Mouse (Mus musculus) inflammation-experienced regulatory T-cells, adult 6 months (primary cell): ENCODE data around the gene Sod2. TPM values are rescaled to one million over a fixed set of nuclear protein-coding genes. Genes with fewer than 3 reads are reported as not detected.
"Not testable (repeated sequence)": the region's sequence is repeated elsewhere in the genome, so short reads cannot be mapped to it uniquely, and the experiment has no call there.

ENCODE experiments used
- ATAC-seq: one replicate; pipeline ENCODE4 v1.8.0; 2017
- polyA plus RNA-seq, 3 experiments: library from polyadenylated mRNA; unstranded; fragments of 100-300 nt; shearing (Covaris generic); gene quantifications; one replicate each; pipeline ENCODE4 v1.2.1; 2017

Sod2 gene
- 10 to 100 TPM; 58.1 to 60.8 (median 59.0) TPM for polyA plus RNA-seq

- ATAC-seq = not testable (repeated sequence)
Measured at GRCm38 (mm10) chr17:13006546-13006945, at the start of gene Sod2. Gene Sod2, plus strand, starts transcription at chr17:13006846.

GRCm38 (mm10) chr17:12959377-12959776 lies 47.3 kb upstream of the Sod2 start:
- ATAC-seq = not testable (repeated sequence)

GRCm38 (mm10) chr17:12960331-12960873 lies 46.2 kb upstream of the Sod2 start, which contains the start of gene Acat2:
Gene Acat2, minus strand, starts transcription at chr17:12960747.
- peak; percentile 98 for ATAC-seq

GRCm38 (mm10) chr17:12963476-12963875 lies 43.2 kb upstream of the Sod2 start:
- ATAC-seq = no peak

GRCm38 (mm10) chr17:12967173-12967572 lies 39.5 kb upstream of the Sod2 start:
- ATAC-seq = no peak

- no peak for ATAC-seq
Measured at GRCm38 (mm10) chr17:12973851-12974250, 32.8 kb upstream of the Sod2 start.

- no peak for ATAC-seq
Measured at GRCm38 (mm10) chr17:12978546-12978945, 28.1 kb upstream of the Sod2 start.

GRCm38 (mm10) chr17:12983988-12984387 lies 22.7 kb upstream of the Sod2 start:
- ATAC-seq = no peak

GRCm38 (mm10) chr17:12988096-12988495 lies 18.6 kb upstream of the Sod2 start:
- ATAC-seq = not testable (repeated sequence)

- no peak for ATAC-seq
Measured at GRCm38 (mm10) chr17:12990567-12991145, 16.0 kb upstream of the Sod2 start.

- ATAC-seq = peak; percentile 1
Measured at GRCm38 (mm10) chr17:12991194-12991634, 15.4 kb upstream of the Sod2 start.

- ATAC-seq = peak; percentile 61
Measured at GRCm38 (mm10) chr17:12991635-12992358, 14.8 kb upstream of the Sod2 start.

- ATAC-seq = peak; percentile 66
Measured at GRCm38 (mm10) chr17:12992470-12992991, 14.1 kb upstream of the Sod2 start.

- ATAC-seq = no peak
Measured at GRCm38 (mm10) chr17:12994069-12994468, 12.6 kb upstream of the Sod2 start, which contains the start of gene Wtap. Gene Wtap, minus strand, starts transcription at chr17:12994169.

- no peak for ATAC-seq
Measured at GRCm38 (mm10) chr17:12996345-12996744, 10.3 kb upstream of the Sod2 start.

GRCm38 (mm10) chr17:12997890-12998289 lies 8.8 kb upstream of the Sod2 start:
- ATAC-seq = no peak

- ATAC-seq = no peak
Measured at GRCm38 (mm10) chr17:12999069-12999468, 7.6 kb upstream of the Sod2 start.

- not testable (repeated sequence) for ATAC-seq
Measured at GRCm38 (mm10) chr17:13002243-13002642, 4.4 kb upstream of the Sod2 start.

- ATAC-seq = not testable (repeated sequence)
Measured at GRCm38 (mm10) chr17:13004436-13004835, 2.2 kb upstream of the Sod2 start.

- ATAC-seq = no peak
Measured at GRCm38 (mm10) chr17:13006984-13007383, 338 bp downstream of the Sod2 start.

- ATAC-seq = peak; percentile 87
Measured at GRCm38 (mm10) chr17:13007730-13008425, 1.2 kb downstream of the Sod2 start.

- peak; percentile 11 for ATAC-seq
Measured at GRCm38 (mm10) chr17:13008528-13008927, 1.9 kb downstream of the Sod2 start.

- peak; percentile 42 for ATAC-seq
Measured at GRCm38 (mm10) chr17:13009887-13010286, 3.2 kb downstream of the Sod2 start.
